Mouse (Mus musculus): Measurements from ENCODE around the gene Wdr24.

Wdr24 gene

GRCm38 (mm10) chr17:25831451-25832281, 8.2 kb downstream of the Wdr24 start:
- no peak for DNase-seq (ENCODE audit: low read depth, low spot score)

- peak; percentile 95 for DNase-seq (ENCODE audit: low read depth, low spot score)
Measured at GRCm38 (mm10) chr17:25832436-25833290, 9.2 kb downstream of the Wdr24 start.

GRCm38 (mm10) chr17:25833291-25833663, 9.8 kb downstream of the Wdr24 start, which contains the start of gene Stub1:
Gene Stub1, minus strand, starts transcription at chr17:25833404.
- DNase-seq (ENCODE audit: low read depth, low spot score) = peak; percentile 70

- DNase-seq (ENCODE audit: low read depth, low spot score) = no peak
Measured at GRCm38 (mm10) chr17:25833961-25834594, 10.7 kb downstream of the Wdr24 start.

GRCm38 (mm10) chr17:25834595-25835222, 11.3 kb downstream of the Wdr24 start:
- DNase-seq (ENCODE audit: low read depth, low spot score) = no peak

GRCm38 (mm10) chr17:25835301-25835700, 11.9 kb downstream of the Wdr24 start:
- DNase-seq (ENCODE audit: low read depth, low spot score) = no peak

GRCm38 (mm10) chr17:25835816-25836215, 12.4 kb downstream of the Wdr24 start:
- DNase-seq (ENCODE audit: low read depth, low spot score) = no peak

- DNase-seq (ENCODE audit: low read depth, low spot score) = no peak
Measured at GRCm38 (mm10) chr17:25836397-25837075, 13.1 kb downstream of the Wdr24 start.

GRCm38 (mm10) chr17:25837076-25837410, 13.6 kb downstream of the Wdr24 start, which contains the start of gene Rhbdl1:
Gene Rhbdl1, minus strand, starts transcription at chr17:25837295.
- no peak for DNase-seq (ENCODE audit: low read depth, low spot score)

- DNase-seq (ENCODE audit: low read depth, low spot score) = no peak
Measured at GRCm38 (mm10) chr17:25837533-25837932, 14.1 kb downstream of the Wdr24 start.

- DNase-seq (ENCODE audit: low read depth, low spot score) = no peak
Measured at GRCm38 (mm10) chr17:25838904-25839303, 15.5 kb downstream of the Wdr24 start.

GRCm38 (mm10) chr17:25839455-25840235, 16.2 kb downstream of the Wdr24 start:
- no peak for DNase-seq (ENCODE audit: low read depth, low spot score)

GRCm38 (mm10) chr17:25840519-25840918, 17.1 kb downstream of the Wdr24 start:
- no peak for DNase-seq (ENCODE audit: low read depth, low spot score)

GRCm38 (mm10) chr17:25841117-25841880, 17.9 kb downstream of the Wdr24 start, which contains the start of gene Gm20683:
Gene Gm20683, minus strand, starts transcription at chr17:25841763.
- no peak for DNase-seq (ENCODE audit: low read depth, low spot score)

GRCm38 (mm10) chr17:25842509-25842908, 19.1 kb downstream of the Wdr24 start:
- DNase-seq (ENCODE audit: low read depth, low spot score) = no peak

- no peak for DNase-seq (ENCODE audit: low read depth, low spot score)
Measured at GRCm38 (mm10) chr17:25843122-25843521, 19.7 kb downstream of the Wdr24 start.

- no peak for DNase-seq (ENCODE audit: low read depth, low spot score)
Measured at GRCm38 (mm10) chr17:25843636-25844395, 20.4 kb downstream of the Wdr24 start.

- peak; percentile 75 for DNase-seq (ENCODE audit: low read depth, low spot score)
Measured at GRCm38 (mm10) chr17:25844396-25844901, 21.0 kb downstream of the Wdr24 start, which contains the start of gene Rhot2. Gene Rhot2, minus strand, starts transcription at chr17:25844851.

Data from brain, embryonic 18.5 days (tissue).